Mouse (Mus musculus) forebrain, postnatal 0 days (tissue): ENCODE data around the gene Agbl2. TPM values are rescaled to one million over a fixed set of nuclear protein-coding genes. Genes with fewer than 3 reads are reported as not detected.

ENCODE experiments used
- ATAC-seq: fragments of 200-750 bp; cut with Nextera tagmentation; 2 replicates; pipeline ENCODE4 v1.8.0; 2017; ENCODE audit warnings: mild to moderate bottlenecking, moderate library complexity
- DNase-seq: peaks from one replicate; pipeline ENCODE4 v3.0.0-alpha.2; 2015
- H3K27ac ChIP-seq: fragments of 300-500 bp; sonication (generic); 2 replicates; pipeline ENCODE4 v1.5.1; 2014; ENCODE audit warnings: low read depth, mild to moderate bottlenecking, antibody characterized with exemption, low read length, moderate library complexity, mixed read lengths
- H3K27me3 ChIP-seq: fragments of 300-500 bp; sonication (generic); 2 replicates; pipeline ENCODE4 v1.6.1; 2014; ENCODE audit warnings: mild to moderate bottlenecking, low read length, mixed read lengths; ENCODE audit not compliant: insufficient read depth
- H3K36me3 ChIP-seq: fragments of 300-500 bp; sonication (generic); 2 replicates; pipeline ENCODE4 v1.6.1; 2014; ENCODE audit warnings: mild to moderate bottlenecking, moderate library complexity; ENCODE audit not compliant: insufficient read depth
- H3K4me1 ChIP-seq: fragments of 300-500 bp; sonication (generic); 2 replicates; pipeline ENCODE4 v1.6.1; 2014; ENCODE audit warnings: antibody characterized with exemption; ENCODE audit not compliant: insufficient read depth
- H3K4me2 ChIP-seq: fragments of 300-500 bp; sonication (generic); 2 replicates; pipeline ENCODE4 v1.6.1; 2014; ENCODE audit warnings: low read depth, mild to moderate bottlenecking, moderate library complexity
- H3K4me3 ChIP-seq: fragments of 300-500 bp; sonication (generic); 2 replicates; pipeline ENCODE4 v1.5.1; 2014; ENCODE audit warnings: low read depth, low read length, mixed read lengths
- H3K9ac ChIP-seq: fragments of 300-500 bp; sonication (generic); 2 replicates; pipeline ENCODE4 v1.6.1; 2014; ENCODE audit warnings: mild to moderate bottlenecking
- H3K9me3 ChIP-seq: fragments of 300-500 bp; sonication (generic); 2 replicates; pipeline ENCODE4 v1.6.1; 2016; ENCODE audit warnings: low read length
- CTCF ChIP-seq: sonication (generic); IDR thresholded peaks from 2 replicates; pipeline ENCODE4 v1.5.1; 2016; ENCODE audit warnings: antibody characterized with exemption, control low read depth, low read depth
- WGBS: fragments of 180-500 bp; shearing (Covaris S2); extraction: QIAGEN DNeasy Blood & Tissue Kit; methylation state at CpG from one replicate; pipeline ENCODE4 v1.1.7; 2014; 5-methylcytosine and 5-hydroxymethylcytosine counted together
- polyA plus RNA-seq: library from polyadenylated mRNA; unstranded; fragments of >200 nt; fragmentation: Nextera tagmentation; extraction: Ambion mirVana; gene quantifications from 2 replicates; pipeline ENCODE4 v1.2.1, GENCODE M21; 2015
- total RNA-seq: library from RNA; depleted of rRNA; stranded (reverse); fragments of >200 nt; gene quantifications from 2 replicates; pipeline ENCODE4 v1.2.3, GENCODE M21; 2014

The Agbl2 gene
- total and polyA plus RNA-seq, 2 experiments from 2014 or later: 0.58 to 1.1 TPM

DNA sequence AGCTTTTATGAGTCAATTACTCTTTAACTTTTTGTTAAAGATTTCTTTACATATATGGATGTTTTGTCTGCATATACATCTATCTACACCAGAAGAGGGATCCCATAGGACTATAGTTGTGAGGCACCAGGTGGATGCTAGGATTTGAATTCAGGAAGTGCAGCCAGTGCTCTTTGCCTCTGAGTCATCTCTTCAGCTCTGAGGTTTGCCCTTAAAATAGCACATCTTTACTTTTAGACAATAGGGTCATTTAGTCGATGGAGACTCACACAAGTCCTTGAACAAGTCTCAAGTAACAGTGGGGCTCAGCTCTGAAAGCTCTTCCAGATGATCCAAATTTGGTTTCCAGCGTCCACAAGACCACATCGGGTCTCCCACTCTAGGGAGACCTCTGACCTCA lies 1.2 kb upstream of the Agbl2 start:
- Histone ChIP-seq H3K4me2 (no peak overlapping the region), H3K27me3 (no peaks in the 10 kb centered on the region), H3K4me1 (no peaks in the 10 kb centered on the region), H3K4me3 (no peak overlapping the region), H3K36me3 (peaks cover 44% of the 10 kb centered on the region), H3K9me3 (no peaks in the 10 kb centered on the region), H3K27ac (no peak overlapping the region), H3K9ac (no peak overlapping the region)
- no peak for DNase-seq
- ATAC-seq: no peak
- no peak for TF ChIP-seq CTCF
- 54% methylated on average over 3 of the region's 3 CpGs for WGBS

DNA sequence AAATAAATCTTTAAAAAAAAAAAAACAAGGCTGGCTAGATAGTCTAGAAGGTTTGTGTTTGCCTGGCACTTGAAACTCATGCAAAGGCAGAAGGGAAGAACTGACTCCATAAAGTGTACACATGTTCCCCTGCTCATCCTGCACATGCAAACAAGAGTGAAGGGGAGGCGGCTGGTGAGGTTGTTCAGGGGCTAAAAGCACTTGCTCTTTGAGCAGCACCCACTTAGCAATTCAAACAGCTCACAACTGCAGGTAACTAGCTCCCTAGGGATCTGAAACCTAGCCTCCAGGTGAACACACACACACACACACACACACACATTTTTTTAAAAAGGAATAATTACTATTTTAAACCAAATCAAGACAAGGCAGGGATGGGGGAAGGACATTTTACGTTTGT lies 589 bp upstream of the Agbl2 start:
- H3K27ac ChIP-seq: no peak overlapping the region
- TF ChIP-seq CTCF: no peak
- ATAC-seq: no peak; the same call in 1 of the 2 replicates
- no peaks in the 10 kb centered on the region for H3K27me3 ChIP-seq
- 55% methylated on average over 2 of the region's 2 CpGs for WGBS
- H3K4me2 ChIP-seq: no peak overlapping the region
- no peak overlapping the region for H3K4me3 ChIP-seq
- no peak for DNase-seq
- no peaks in the 10 kb centered on the region for H3K4me1 ChIP-seq
- H3K9me3 ChIP-seq: no peaks in the 10 kb centered on the region
- H3K9ac ChIP-seq: no peak overlapping the region
- H3K36me3 ChIP-seq: peaks cover 38% of the 10 kb centered on the region

DNA sequence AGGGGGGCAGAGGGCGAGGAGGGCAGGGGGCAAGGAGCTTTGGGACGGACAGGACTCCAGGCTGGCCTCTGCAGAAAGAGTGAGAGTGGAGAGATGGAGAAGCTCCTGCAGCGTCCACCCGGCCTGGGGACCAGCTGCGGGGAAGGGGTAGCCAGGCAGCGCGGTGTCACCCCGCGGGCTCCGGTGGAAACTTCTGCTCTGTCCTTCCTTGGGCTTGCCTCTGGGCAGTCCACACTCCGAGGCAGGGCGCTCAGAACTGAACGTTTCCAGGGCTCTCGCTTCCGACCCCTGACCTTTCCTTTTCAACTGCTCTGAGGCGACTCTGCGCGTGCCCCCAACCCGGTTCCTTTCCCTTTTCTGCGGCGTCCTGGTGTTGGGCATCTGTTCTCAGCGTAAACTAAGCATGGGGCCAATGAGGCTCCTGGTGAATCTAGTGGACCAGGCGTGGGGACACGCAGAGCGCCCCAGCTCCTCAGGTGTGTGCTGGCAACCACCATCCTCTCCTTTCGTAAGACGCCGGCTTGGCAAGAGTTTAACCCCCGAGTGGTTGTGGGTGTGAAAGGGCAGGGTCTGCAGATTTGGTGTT lies 467 bp downstream of the Agbl2 start:
- Histone ChIP-seq H3K4me1 (no peaks in the 10 kb centered on the region), H3K36me3 (peaks cover 29% of the 10 kb centered on the region), H3K27ac (no peak overlapping the region), H3K4me2 (peak overlapping the region; percentile 51), H3K4me3 (peak overlapping the region; percentile 24), H3K9ac (no peak overlapping the region; the same call in 1 of the 2 replicates), H3K27me3 (no peaks in the 10 kb centered on the region), H3K9me3 (no peaks in the 10 kb centered on the region)
- ATAC-seq: peak; percentile 45
- no peak for DNase-seq
- WGBS: 5% methylated on average over 29 of the region's 29 CpGs
- TF ChIP-seq CTCF: no peak

DNA sequence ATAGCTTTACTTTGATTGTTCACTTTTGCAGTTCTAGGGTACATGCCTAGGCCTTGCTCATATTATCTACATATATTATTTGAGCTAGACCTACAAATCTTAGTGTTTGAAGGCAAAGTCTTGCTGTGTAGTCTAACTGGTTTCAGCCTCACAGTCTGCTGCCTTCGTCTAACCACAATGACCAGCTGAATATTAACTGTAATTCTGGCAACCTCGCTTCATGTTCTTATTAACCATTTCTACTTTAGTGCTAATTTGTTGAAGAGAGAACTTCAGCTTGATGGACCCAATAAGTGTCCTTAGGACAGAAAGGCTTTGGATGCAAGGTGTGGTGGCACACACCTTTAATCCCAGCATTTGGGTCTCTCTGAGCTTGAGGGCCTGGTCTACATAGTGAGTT lies 5.6 kb downstream of the Agbl2 start:
- Histone ChIP-seq H3K27ac (no peak overlapping the region), H3K9ac (no peak overlapping the region), H3K4me1 (no peaks in the 10 kb centered on the region), H3K36me3 (no peaks in the 10 kb centered on the region), H3K9me3 (no peaks in the 10 kb centered on the region), H3K4me3 (no peak overlapping the region), H3K27me3 (no peaks in the 10 kb centered on the region), H3K4me2 (no peak overlapping the region)
- no peak for TF ChIP-seq CTCF
- ATAC-seq: no peak
- 90% methylated on average over 2 of the region's 2 CpGs for WGBS
- DNase-seq: no peak

DNA sequence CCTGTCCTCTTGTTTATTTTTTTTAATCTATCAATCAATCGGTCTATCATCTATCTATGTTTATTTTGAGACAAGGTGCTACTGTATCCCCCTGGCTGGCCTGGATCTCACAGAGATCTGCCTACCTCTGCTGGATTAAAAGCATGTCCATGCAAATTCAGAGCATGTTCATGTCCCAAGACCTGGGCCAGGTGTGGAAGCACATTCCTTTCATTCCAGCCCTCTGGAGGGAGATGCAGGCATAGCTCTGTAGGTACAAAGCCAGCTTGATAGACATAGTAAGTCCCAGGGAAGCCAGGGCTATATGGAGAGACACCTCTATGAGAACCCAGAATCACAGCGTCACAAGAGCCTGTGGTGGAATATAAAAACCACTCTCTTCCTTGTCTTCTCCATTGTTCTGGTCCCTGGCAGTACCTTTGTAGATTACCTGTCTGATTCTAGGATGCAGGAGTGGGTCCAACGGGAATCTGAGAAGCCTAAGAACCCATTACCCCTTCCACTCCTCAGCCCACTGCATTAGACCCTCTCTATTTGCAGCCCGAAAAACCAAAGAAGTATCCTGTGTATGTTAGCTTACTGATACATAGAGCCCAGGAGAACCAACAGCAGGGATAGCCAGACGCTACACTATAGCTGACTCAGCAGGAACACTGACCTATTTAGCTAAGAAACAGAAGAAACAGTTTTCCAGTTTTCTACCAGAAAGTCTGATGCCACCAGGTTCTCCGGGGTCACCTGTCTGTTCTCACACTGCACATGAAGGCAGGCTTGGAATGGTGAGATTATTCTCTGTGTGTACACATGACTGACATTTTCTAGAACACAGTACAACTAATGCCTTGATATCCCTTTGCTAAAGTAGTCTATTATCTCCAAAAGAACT lies 26.0 kb downstream of the Agbl2 start:
- Histone ChIP-seq H3K4me1 (no peaks in the 10 kb centered on the region), H3K27ac (no peak overlapping the region), H3K4me2 (no peak overlapping the region), H3K9ac (no peak overlapping the region), H3K27me3 (no peaks in the 10 kb centered on the region), H3K4me3 (no peak overlapping the region), H3K36me3 (no peaks in the 10 kb centered on the region), H3K9me3 (no peaks in the 10 kb centered on the region)
- ATAC-seq (no peak), DNase-seq (no peak)
- WGBS: 87% methylated on average over 6 of the region's 6 CpGs
- no peak for TF ChIP-seq CTCF

DNA sequence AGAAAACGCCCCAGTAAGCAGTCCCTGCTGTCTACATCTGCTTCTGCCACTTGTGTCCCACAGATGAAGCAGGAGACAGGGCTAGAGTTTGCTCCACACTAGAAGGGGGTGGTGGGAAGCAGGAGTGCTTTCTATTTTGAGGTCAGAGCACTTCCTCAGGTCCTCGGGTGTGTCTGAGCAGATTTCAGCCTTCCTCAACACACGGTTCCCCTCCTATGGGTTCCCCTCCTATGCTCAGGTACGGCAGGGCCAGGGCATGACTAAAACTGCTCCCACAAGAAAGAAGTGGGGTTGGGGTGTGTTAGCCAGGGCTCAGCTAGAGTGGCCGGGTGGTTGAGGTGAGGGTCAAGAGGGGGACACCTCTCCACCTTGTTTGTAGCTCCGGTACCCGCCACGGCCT lies 28.2 kb downstream of the Agbl2 start:
- H3K4me3 ChIP-seq: no peak overlapping the region
- TF ChIP-seq CTCF: no peak
- no peaks in the 10 kb centered on the region for H3K4me1 ChIP-seq
- no peak for ATAC-seq
- H3K27me3 ChIP-seq: no peaks in the 10 kb centered on the region
- no peak overlapping the region for H3K27ac ChIP-seq
- no peaks in the 10 kb centered on the region for H3K36me3 ChIP-seq
- H3K9me3 ChIP-seq: no peaks in the 10 kb centered on the region
- no peak for DNase-seq
- no peak overlapping the region for H3K4me2 ChIP-seq
- 89% methylated on average over 8 of the region's 8 CpGs for WGBS
- no peak overlapping the region for H3K9ac ChIP-seq

DNA sequence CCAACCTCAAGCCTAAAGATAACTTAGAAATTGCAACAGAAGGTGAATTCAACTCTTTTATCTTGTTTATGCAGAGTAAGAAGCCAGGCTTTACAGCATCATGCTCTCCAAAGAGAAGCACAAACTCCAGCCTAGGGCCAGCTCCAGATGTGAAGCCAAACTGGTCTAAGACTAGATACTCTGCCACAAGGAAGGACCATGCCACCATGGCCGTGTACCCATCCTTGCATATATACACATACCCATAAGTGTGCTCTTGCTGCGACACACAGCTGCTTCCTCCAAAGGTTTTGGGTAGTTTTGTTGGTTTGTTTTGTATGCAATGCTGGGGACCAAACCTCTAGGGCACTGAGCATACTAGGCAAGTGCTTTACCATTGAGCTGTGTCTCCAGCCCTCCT lies 32.7 kb downstream of the Agbl2 start:
- ATAC-seq: no peak
- 78% methylated on average over 2 of the region's 2 CpGs for WGBS

More for the DNA sequence above, 32.7 kb downstream of the Agbl2 start:
- H3K4me3 ChIP-seq: no peak overlapping the region
- H3K9me3 ChIP-seq: no peaks in the 10 kb centered on the region
- no peaks in the 10 kb centered on the region for H3K4me1 ChIP-seq
- no peak for TF ChIP-seq CTCF
- no peak for DNase-seq
- H3K9ac ChIP-seq: no peak overlapping the region
- no peaks in the 10 kb centered on the region for H3K27me3 ChIP-seq
- no peak overlapping the region for H3K27ac ChIP-seq
- H3K4me2 ChIP-seq: no peak overlapping the region
- no peaks in the 10 kb centered on the region for H3K36me3 ChIP-seq
